Mouse (Mus musculus): ENCODE measurements around the gene Tmem40. TPM values are rescaled to one million over a fixed set of nuclear protein-coding genes. Genes with fewer than 3 reads are reported as not detected.

The Tmem40 gene
- under 1 TPM; 0.79 to 0.93 TPM for total RNA-seq (2021)
- long read RNA-seq, experiment 1, result 0 reads
- long read RNA-seq, experiment 2, partial matches to known transcripts, result 0 of 1 reads
- long read RNA-seq, experiment 2, other reads (novel, unspliced or antisense), result 1 of 1 reads

DNA sequence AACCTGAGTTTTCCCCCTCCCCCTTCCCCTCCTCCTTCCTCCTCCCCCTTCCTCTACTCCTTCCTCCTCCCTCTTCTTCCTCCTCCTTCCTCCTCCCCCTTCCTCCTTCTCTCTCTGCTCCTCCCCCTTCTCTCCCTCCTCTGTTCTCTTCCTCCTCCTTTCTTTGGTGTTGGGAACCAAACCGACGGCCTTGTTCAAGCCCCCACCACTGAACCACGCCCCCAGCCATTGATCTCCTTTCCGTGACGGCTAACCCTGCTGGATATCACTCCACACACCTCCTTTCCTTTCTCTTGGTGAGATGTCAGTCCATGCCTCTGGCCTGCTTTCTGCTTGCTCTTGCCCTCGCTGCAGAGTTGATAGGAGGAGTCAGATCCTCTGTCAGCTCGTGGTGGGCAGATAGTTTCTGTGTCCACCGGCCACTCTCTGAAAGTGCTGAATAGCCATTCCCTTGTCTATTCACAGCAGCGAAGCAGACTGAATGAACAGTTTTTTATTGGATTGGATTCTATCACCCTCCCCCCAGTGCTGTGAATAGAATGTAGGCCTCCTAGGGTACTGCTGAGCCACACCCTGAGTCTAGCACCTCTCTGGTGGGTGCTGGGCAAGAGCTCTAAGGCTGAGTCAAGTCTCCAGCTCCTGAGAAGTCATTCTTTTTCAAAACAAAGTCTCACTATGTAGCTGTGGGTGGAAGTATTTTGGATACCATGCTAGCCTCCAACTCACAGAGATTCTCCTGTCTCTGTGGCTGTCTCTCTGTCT, at the start of gene Tmem40:
Gene Tmem40, minus strand, starts transcription at position 416 of the 762 bp plus-strand sequence.
- DNase-seq, result peak; percentile 21

DNA sequence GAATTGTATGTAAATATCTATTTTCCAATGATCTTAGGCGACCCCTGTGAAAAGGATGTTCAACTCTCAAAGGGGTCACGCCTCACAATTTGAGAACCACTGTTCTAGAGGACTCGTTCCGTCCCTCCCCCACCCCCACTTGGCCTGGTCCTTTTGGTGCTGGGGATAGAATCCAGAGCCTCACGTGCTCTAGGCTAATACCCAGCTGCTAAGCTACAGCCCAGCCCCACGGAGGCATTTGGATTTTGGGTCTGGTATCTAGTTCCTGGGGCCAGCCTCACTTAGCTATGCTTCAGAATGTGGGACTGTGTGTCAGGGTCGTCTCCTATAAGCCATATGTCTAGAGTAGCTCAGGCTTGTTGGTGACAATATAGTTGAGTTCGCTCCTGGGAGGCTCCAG, 49.4 kb upstream of the Tmem40 start:
- no peak for DNase-seq

DNA sequence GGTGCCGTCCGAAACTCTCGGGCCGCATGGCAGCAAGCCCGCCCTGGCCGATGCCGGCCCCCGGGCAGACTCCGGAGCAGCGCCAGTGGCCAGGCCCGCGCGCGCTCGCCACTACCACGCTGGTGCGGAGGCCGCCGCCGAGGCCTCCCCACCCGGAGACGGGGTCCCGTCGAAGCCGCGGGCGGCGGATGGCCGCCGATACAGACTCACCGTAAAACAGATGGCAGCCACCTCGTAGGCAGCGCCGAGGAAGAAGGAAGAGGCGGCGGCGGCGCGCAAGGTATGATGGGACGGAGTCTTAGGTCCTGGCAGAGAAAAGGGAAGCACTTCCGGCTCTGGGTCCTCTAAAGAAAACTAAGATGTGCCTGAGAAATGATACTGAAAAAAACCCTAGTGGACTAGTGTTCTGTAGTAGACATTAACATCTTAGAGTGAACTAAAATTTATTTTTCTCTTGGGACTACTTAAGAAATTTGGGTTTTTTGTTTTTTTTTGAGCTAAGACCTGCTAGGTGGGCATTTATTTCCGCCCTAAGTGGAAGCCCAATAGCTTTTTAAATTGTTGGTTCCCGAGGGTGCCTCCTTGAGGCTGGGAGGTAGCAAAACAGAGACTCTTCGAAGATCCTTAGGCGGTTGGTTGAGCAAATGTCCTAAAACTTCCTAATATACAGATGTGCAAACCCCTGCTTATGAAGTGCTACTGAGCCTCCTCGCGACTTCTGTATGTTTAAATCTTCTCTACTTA, 46.5 kb upstream of the Tmem40 start, which contains the start of gene Rpl32:
Gene Rpl32, minus strand, starts transcription at position 260 of the 744 bp plus-strand sequence.
- DNase-seq, result peak; percentile 89

DNA sequence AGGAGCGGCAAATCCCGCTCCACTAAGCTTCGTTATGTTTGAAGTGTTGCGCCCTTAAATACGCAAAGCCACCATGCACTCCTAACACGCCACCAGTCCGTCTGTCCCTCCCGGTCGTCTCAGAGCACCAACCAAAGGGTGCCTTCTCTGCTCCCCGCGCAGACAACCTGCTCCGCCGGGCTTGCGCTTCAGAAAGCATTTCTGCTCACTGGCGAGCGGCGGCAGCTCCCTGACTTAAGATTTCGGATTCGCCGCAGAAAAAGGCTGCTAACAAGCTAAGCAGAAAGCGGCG, 45.9 kb upstream of the Tmem40 start:
- no peak for DNase-seq

- DNase-seq, result peak; percentile 23
Measured at GRCm38 (mm10) chr6:115807464-115808195, 45.4 kb upstream of the Tmem40 start.

DNA sequence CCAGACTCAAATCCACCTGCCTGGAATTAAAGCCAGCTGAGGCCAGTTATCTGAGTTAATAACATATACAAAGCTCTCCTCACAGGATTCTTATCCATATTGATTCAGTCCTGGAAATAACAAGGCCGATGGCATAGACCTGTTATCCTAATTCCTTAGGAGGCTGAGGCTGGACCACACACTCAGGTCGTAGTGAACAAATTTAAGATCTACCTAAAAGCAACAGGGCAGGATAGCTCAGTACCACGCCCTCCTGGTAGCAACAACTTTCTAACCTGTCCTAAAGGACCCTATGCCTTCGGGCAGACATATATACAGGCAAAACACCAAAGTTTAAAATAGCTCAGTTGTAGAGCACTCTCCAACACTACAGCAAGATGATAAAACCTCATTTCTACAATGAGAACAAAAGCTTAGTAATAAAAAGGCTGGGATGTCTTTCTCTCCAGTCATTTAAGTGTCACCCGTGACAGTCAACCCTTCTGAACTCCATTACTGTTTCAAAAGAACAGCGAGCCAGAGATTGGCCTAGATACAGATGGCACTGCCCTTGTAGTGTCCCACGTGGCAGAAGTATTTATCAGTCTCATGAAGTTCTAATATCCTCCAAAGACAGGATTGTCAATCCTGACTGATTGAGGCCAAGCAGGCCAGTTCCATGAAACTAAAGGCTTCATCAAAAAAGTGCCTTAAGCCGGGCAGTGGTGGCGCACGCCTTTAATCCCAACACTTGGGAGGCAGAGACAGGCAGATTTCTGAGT, 42.4 kb upstream of the Tmem40 start:
- DNase-seq, result no peak

- DNase-seq, result peak; percentile 84
Measured at GRCm38 (mm10) chr6:115803541-115804382, 41.6 kb upstream of the Tmem40 start.

DNA sequence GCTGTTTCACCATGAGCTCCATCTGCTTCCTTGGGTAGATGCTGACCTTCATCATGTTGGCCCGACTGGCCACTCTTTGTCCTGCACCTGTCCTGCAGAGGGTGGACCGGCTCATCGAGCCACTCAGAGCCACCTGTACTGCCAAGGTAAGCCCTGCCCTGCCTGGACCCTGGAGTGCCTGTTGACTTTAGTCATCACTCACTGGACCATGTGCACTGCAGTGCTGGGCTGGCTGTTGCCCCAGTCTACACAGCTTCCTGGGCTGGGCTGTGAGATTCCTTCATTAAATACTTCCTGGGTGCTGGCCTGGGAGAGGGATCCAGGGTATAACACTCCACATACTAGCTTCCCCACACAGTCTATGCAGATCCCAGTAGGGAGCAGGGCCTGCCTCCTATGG, 39.6 kb upstream of the Tmem40 start:
- no peak for DNase-seq

DNA sequence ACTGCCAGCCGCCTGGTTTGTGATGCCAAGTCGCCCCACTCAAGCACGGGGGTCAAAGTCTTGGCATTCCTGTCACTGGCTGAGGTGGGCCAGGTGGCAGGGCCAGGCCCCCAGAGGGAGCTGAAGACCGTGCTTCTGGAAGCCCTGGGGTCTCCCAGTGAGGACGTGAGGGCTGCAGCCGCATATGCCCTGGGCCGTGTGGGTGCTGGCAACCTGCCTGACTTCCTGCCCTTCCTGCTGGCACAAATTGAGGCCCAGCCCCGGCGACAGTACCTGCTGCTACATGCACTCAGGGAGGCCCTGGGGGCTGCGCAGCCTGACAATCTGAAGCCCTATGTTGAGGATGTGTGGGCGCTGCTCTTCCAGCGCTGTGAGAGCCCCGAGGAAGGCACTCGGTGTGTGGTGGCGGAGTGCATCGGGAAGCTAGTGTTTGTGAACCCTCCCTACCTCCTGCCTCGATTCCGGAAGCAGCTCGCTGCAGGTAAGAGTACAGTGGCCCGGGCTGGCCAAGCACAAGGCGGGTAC, 30.5 kb upstream of the Tmem40 start:
- no peak for DNase-seq

GRCm38 (mm10) chr6:115791842-115792686, 29.9 kb upstream of the Tmem40 start:
- DNase-seq, result no peak

DNA sequence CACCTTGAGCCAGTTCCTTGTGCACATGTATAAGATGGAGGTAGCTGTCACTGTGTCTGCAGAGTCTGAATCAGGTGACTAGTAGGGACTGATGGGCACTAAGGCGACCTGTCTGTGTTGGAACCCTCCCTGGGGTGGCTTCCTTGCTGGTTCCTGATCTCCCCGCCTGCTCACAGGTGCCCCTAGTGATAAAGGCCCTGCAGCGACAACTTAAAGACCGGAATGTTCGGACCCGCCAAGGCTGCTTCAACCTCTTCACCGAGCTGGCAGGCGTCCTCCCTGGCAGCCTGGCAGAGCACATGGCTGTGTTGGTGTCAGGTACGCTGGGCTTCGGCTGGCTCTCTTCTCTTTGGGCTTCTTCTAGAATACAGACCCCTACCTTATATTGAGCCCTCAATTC, 28.8 kb upstream of the Tmem40 start:
- no peak for DNase-seq

DNA sequence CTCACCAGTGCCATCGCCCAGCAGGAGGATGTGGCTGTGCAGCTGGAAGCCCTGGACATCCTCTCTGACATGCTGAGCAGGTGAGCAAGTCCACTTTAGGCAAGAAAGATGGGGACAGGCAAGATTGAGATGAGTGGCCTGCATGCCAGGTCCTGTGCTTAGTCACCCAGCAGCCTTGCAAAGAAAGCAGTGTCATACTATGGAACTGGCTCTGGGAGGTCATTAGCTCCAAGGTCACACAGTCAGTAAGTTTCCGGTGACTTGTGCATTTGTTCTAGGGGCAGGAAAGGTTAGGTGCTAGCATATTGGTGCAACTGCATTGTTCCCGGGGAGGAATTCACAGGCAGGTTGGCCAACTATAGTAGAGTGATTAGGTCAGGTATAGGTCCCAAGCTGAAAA, 20.6 kb upstream of the Tmem40 start:
- DNase-seq, result peak; percentile 57

DNA sequence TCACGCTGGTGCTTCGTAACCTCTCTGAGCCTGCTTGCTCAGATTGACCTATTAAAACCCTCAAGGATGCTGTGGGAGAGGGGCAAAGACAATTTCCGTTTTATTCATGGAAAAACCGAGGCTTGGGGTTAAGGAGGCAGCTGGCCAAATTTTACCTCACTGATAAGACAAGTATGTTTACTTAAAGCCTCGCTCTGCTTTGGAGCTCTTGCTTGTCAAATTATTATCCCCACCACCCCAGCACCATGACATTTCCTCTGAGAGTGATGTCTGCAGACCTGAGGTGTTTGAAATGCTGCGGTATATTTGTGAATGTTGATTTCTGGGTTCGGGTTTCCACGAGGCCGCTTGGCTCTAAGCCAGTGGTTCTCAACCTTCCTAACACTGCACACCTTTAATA, 14.2 kb upstream of the Tmem40 start:
- no peak for DNase-seq

- DNase-seq, result no peak
Measured at GRCm38 (mm10) chr6:115775838-115776237, 13.6 kb upstream of the Tmem40 start.

DNA sequence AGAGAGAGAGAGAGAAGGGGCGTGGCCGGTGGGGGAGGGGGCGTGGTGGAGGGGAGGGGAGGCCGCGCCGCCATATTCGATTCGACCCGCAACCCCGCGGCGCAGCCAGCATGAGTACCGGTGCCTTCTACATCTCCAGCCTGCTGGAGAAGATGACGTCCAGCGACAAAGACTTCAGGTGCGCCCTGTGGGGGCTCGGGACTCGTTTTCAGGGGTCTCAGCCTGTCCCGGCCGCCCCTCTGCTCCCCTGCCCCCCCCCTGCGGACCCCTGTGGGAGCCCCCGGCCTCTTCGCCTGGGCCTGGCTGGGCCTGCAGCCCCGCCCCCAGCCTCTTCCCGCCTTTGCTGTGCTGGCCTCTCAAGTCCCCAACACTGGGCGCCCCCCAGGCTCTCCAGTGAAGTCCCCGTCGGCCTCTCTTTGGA, 12.3 kb upstream of the Tmem40 start, which contains the start of gene Cand2:
Gene Cand2, plus strand, starts transcription at position 38 of the 421 bp plus-strand sequence.
- DNase-seq, result peak; percentile 75

DNA sequence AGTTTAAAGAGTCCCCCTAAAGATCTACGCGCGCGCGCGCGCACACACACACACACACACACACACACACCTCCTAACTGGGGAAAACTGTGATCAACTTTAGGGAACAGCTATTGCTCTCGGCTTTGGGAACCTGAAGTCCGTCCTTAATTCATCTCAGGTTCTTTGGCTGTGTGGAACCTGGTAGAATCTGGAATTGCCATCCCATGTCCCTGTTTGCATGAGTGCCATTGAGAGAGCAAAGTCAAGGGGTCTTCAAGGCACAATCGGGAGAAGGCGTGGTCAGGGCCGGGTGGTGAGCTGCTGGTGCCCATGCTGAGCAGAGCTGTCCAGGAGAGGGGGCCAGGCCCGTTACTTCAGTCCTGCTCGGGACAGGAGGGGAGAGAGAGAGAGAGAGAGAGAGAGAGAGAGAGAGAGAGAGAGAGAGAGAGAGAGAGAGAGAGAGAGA, 11.8 kb upstream of the Tmem40 start:
- peak; percentile 49 for DNase-seq

- no peak for DNase-seq
Measured at GRCm38 (mm10) chr6:115772604-115773003, 10.4 kb upstream of the Tmem40 start.

- DNase-seq, result no peak
Measured at GRCm38 (mm10) chr6:115772201-115772600, 10.0 kb upstream of the Tmem40 start.

- DNase-seq, result no peak
Measured at GRCm38 (mm10) chr6:115770852-115771251, 8.6 kb upstream of the Tmem40 start.
